Mouse (Mus musculus) monocyte, adult 5-6 weeks (primary cell): ENCODE data around the gene Rtl4. TPM values are rescaled to one million over a fixed set of nuclear protein-coding genes. Genes with fewer than 3 reads are reported as not detected.

Experiments used
- ATAC-seq: fragments of 153-309, 156-312 bp; replicated peaks from 2 replicates; pipeline ENCODE4 v1.8.0; 2017; ENCODE audit warnings: mild to moderate bottlenecking; ENCODE audit not compliant: low TSS enrichment, insufficient number of reproducible peaks, severe bottlenecking, poor library complexity, low FRiP score
- total RNA-seq: library from RNA; stranded (forward); fragments of 200-1000, 200-491, 200-594 nt; gene quantifications from 3 replicates; pipeline ENCODE4 v1.2.3, GENCODE M21; 2017

Gene Rtl4
- total RNA-seq: not detected in 3 replicates

- no peak for ATAC-seq
Observed at GRCm38 (mm10) chrX:144688207-144689118, at the start of gene Rtl4. TSS of gene Rtl4 (plus strand) at chrX:144688907.

DNA sequence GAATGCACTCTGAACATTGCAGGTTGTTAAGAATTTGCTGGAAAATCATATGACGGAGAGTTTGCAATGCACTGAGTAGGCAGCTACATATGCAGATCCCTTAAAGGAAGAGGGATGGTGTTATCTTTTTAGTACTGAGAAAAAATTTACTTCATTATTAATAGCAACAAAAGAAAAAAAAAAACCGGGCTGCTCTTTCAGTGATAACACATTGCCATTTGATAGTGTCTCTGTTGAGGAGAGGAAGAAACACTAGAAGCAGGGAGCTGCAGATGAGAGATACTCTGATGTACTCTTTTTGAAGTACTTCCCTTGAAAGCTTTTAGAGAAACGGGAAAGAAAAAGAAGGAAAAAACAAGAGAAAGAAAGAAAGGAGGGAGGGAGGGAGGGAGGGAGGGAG lies 44.0 kb upstream of the Rtl4 start:
- ATAC-seq: no peak

DNA sequence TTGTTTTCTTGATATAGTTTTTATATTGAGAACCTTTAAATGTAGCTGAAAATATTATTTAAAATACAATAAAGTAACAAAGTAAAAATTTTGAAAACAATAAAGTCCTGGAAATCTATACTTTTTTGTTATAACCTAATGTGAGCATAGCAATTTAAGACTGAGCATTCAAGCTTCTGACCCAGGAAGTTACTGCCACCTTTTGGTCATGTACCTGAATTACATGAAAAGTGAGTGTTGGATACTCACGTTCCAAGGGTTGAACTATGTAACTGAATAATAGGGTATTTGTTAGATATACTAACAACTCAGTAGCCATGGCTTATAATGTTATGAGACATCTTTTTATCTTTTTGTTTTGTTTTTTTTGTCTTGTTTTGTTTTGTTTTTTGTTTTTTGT lies 43.3 kb upstream of the Rtl4 start:
- no peak for ATAC-seq

GRCm38 (mm10) chrX:144652196-144652595 lies 36.5 kb upstream of the Rtl4 start:
- no peak for ATAC-seq

- ATAC-seq: no peak
Observed at GRCm38 (mm10) chrX:144687742-144688141, 965 bp upstream of the Rtl4 start.

DNA sequence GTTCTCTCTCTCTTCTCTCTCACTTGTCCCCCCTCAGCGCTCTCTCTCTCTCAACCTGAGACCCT lies 733 bp upstream of the Rtl4 start, which contains the start of gene Trpc5:
Gene Trpc5, minus strand, starts transcription at position 39 of the 65 bp plus-strand sequence.
- ATAC-seq: no peak

- no peak for ATAC-seq
Observed at GRCm38 (mm10) chrX:144689119-144689858, 582 bp downstream of the Rtl4 start.

GRCm38 (mm10) chrX:144689859-144690181 lies 1.1 kb downstream of the Rtl4 start:
- ATAC-seq: no peak

DNA sequence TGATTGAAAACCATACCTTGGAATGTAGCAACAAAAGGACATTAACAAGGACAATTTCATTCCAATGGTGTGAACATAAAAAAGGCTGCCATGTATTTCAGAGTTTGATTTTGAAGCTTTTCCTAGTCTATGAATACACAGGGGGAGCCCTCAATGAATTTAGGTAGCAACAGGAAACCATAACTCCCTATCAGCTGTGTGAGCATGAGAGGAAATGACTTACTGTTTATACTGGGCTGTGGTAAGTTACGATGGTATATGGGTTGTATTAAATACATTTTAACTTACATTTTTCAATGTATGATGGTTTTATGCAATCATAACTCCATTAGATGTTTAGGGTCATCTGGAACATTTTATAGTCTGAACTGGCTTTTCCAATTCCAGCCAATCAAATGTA lies 27.6 kb downstream of the Rtl4 start:
- ATAC-seq: no peak

DNA sequence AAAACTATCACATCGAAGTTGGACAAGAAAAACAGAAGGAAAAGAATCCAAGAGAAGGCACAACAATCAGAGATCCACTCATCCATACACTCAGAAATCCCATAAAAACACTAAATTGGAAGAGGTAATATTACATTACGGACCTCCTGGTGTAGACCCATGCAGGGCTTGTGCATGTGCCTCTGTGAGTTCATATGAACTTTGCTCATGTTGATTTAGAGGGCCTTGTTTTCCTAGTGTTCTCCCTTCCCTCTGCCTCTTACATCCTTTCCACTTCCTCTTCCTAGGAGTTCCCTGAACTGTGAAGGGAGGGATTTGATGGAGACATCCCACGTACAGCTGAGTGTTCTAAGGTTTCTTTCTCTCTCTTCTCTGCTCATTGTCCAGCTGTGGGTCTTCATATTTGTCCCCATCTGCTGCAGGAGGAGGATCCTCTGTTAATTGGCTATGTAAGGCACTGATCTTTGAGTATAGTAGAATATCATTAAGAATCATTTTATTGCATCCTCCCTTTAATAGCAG lies 58.9 kb downstream of the Rtl4 start:
- no peak for ATAC-seq

DNA sequence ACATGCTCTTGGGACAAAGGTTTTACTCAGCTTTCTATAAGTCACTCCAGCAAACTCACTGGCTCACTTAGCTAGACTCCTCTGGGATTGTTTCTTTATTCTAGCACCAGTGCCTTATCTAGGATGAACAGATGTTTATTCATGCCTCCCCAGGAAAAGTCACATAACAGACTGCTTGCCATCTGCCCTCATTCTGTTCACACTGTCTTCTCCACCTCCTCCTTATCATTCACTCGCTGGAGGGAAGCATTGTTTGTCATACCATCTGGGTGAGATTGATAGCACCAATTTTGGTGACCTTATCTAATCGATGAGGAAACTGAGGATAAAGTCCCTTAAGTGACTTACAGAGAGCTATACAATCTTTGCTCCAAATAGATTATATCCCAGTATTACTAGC lies 298.3 kb downstream of the Rtl4 start:
- ATAC-seq: no peak

GRCm38 (mm10) chrX:145065484-145065913 lies 376.8 kb downstream of the Rtl4 start:
- ATAC-seq: no peak

DNA sequence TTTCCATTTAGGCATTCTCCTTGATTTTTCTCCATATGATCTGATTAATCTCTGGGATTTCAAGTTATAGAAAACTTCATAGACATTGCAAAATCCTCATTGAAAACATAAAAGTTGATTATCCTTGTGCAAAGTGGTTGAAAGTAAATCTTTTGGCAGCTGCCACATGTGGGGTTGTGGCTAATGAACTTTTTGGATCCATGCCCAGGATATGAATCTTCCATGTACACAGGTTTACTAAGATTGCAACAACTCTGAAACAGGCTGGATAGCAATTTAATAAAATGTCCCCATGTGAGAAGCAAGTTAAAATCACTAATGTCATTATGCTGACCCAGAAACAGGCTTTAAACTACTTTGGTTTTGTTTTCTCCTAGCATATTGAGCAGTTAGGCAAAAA lies 401.1 kb downstream of the Rtl4 start:
- ATAC-seq: no peak

GRCm38 (mm10) chrX:145090360-145090759 lies 401.7 kb downstream of the Rtl4 start:
- no peak for ATAC-seq

GRCm38 (mm10) chrX:145090964-145091363 lies 402.3 kb downstream of the Rtl4 start:
- no peak for ATAC-seq

Other genes with a start within 250 kb of the Rtl4 start
- gene Trpc5os, start 232.3 kb upstream of the Rtl4 start, total RNA-seq: not detected in 3 replicates
- not detected in 3 replicates for gene Trpc5, start 727 bp upstream of the Rtl4 start, total RNA-seq